Mouse (Mus musculus): ENCODE results near the gene Ntrk3. TPM values are rescaled to one million over a fixed set of nuclear protein-coding genes. Genes with fewer than 3 reads are reported as not detected.

Ntrk3 gene
- total RNA-seq, 2 experiments from 2014 or later = 2.5 to 3.5 TPM

DNA sequence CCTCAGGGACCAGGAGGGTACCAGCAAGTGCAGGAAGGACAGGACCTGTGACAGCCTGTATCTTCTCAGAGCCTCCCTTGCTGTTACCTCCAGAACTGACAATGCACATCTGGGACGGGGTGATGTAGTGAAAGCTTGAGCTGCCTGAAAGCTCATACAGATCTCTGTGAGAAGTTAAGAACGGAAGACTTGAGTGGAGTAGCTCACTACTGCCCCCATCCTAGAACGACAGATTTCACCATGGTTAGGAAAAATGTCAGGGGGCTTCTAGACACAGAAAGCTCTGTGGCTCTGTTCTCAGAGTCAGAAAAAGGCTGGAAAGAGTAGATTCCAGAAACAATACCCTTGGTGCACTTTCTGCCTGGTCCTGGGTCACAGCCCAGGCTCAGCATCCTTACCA, 153.3 kb downstream of the Ntrk3 start:
- no peak for DNase-seq
- intact Hi-C loops (cut with DNase I) = no loop called here

- no peak for DNase-seq
- intact Hi-C loops (cut with DNase I) = no loop called here
Measured at GRCm38 (mm10) chr7:78583678-78584077, 154.1 kb downstream of the Ntrk3 start.

DNA sequence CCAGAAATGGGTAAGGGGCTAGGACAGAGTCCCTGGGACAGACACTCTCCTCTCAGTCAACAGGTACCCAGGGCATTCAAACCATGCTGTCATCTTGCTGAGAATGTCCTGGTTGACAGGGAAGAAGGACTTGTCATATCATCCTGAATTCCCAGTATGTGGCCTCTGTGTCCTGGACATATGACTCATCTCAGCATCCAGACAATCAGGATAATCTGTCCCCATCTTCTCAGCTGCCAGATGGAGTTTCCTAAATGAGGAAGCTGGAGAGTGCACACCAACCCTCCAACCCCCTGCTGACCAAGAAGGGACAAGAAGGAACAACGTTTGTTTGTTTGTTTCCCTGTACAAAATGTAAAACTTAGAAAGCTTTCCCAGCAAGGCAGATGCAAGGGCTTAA, 156.5 kb downstream of the Ntrk3 start:
- intact Hi-C loops (cut with DNase I) = no loop called here
- DNase-seq = no peak

- intact Hi-C loops (cut with DNase I) = no loop called here
Measured at GRCm38 (mm10) chr7:78579461-78580234, 158.2 kb downstream of the Ntrk3 start.

GRCm38 (mm10) chr7:78578461-78579359, 159.1 kb downstream of the Ntrk3 start:
- intact Hi-C loops (cut with DNase I) = no loop called here

More at GRCm38 (mm10) chr7:78579461-78580234, 158.2 kb downstream of the Ntrk3 start:
- DNase-seq = peak; percentile 12 to 43

DNA sequence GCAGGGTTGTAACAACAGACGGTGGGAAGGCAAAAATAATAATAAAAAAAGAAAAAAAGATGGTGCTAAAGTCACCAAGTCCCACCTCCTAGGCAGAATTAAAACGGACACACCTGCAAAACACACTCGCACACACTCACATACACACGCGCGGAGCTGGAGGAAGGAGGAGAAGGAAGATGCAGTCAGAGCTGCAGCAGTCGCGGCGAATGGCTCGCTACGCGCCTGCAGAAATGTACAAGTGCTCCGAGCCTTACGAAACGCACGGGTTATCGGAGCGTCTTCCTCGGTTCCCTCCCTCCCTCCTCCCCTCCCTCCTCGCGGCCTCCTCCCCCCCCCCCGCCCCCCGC, 159.7 kb downstream of the Ntrk3 start:
- peak in 1 of 2 experiments; percentile 16 for DNase-seq
- intact Hi-C loops (cut with DNase I) = no loop called here

More at GRCm38 (mm10) chr7:78578461-78579359, 159.1 kb downstream of the Ntrk3 start:
- peak; percentile 10 to 19 for DNase-seq

DNA sequence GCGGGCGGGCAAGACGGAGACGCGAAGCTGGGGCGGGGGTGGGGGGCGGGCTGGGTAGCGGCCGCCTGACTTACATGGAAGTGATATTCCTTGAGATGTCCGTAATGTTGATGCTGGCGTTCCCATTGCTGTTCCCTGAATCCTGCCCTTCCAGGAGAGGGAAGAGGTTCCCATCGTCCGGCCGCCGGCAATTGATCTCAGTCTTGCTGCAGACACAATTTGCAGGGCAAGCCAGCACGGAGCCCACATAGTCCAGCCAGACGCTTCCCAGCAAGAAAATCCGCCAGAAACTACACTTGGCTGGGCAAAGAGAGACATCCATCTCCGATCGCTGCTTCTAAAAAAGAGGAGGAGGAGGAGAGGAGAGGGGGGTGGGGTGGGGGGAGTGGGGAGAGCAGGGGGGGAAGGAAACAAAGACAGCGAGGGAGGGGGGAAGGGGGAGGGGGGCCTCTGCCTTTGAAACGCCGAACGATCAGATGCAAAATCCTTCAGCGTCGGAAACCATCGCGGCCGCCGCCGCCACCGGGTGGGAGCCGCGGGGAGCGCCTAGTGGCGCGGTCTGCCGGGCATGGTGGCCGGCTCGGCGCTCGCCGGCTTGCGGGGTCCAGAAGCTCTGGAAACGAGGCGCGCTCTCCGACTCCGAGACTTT, 160.2 kb downstream of the Ntrk3 start:
- intact Hi-C loops (cut with DNase I) = no loop called here
- peak; percentile 9 to 11 for DNase-seq

- intact Hi-C loops (cut with DNase I) = no loop called here
- peak; percentile 42 to 55 for DNase-seq
Measured at GRCm38 (mm10) chr7:78576706-78577461, 160.9 kb downstream of the Ntrk3 start.

- DNase-seq = no peak
- intact Hi-C loops (cut with DNase I) = no loop called here
Measured at GRCm38 (mm10) chr7:78576169-78576568, 161.6 kb downstream of the Ntrk3 start.

DNA sequence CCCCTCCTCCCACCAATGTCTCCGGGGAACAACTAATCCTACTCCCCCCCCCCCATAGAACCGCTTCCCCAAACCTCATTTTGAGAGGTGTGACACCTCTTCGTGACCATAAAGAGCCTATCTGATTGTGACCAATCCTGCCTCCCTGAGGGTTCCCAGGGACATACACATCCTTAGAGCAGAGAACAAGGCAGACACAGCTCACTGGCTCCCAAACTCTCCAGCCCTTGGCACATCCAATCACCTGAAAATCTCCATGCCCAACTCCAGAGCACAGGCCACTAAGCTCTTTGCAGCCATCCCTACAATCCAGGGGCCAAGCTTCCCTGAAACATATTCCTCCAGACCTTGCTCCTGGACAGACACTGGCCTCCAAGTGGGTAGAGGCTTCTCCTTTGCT, 162.3 kb downstream of the Ntrk3 start:
- intact Hi-C loops (cut with DNase I) = no loop called here

GRCm38 (mm10) chr7:78571196-78571595, 166.6 kb downstream of the Ntrk3 start:
- DNase-seq = no peak
- intact Hi-C loops (cut with DNase I) = no loop called here

More for the DNA sequence above, 162.3 kb downstream of the Ntrk3 start:
- no peak for DNase-seq

GRCm38 (mm10) chr7:78569255-78569618, 168.6 kb downstream of the Ntrk3 start:
- intact Hi-C loops (cut with DNase I) = loop anchor here (5.0 to 10.0 kb wide), 2 partner anchors 127 to 304 kb away; no protein-coding TSS in a partner anchor
- no peak for DNase-seq

DNA sequence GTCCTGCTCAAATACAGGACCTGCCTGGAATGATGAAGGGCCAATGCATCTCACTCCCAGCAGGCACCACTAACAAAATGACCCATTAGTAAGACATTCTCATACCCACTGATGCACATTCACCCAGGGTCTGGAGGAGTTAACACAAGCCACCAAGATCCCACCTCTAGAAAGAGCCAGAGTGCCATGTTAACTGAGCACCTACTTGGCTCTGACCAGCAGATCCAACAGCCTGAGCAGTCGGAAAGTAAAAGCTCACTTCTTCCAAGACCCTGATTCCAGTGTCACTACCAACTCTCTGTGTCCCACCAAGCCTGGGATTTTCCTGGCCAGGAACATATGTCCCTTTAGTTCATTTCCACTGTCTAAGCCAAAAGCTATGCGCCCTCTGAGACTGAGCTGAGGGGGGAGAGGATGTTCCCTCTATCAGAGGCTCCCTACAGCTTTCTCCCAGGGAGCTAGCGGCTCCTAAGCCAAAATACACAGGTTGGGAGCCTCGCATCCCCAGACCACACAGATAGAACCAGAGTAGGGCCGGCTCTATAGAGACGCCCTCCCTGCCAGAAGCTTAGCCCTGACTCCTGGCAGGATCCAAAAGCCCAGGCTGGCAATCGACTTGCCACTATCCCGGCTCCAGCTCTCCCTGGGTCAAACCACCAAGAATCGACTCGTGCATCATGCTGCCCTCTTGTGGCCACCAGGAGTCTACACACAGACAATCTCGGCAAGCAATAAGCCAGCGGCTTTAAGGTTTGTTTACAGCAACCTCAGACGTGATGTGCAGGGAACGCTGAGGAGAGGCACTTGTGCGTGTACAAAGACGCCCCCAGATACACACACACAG, 169.2 kb downstream of the Ntrk3 start:
- intact Hi-C loops (cut with DNase I) = loop anchor here (5.0 to 10.0 kb wide), 2 partner anchors 126 to 304 kb away; no protein-coding TSS in a partner anchor
- peak; percentile 59 to 75 for DNase-seq

DNA sequence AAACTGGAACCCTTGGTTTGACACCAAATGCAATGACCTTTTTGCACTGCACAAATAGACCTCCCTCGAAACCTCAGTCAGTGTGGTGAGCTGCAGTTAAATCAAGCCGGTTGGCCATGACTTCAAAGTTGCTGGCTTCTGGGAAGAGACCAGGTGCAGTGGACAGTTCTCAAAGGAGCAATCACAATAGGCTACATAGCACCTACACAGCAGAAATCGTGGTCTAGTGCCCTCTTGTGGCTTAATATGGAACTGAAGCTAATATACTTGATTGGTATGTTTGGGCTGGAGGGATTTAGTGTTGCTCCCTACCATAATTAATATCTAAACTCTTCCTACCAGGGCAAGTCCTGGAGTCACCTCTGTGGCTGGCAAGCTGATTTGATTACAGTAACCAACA, 171.2 kb downstream of the Ntrk3 start:
- peak in 1 of 2 experiments; percentile 28 for DNase-seq
- intact Hi-C loops (cut with DNase I) = loop anchor here (5.0 to 10.0 kb wide), 2 partner anchors 124 to 302 kb away; no protein-coding TSS in a partner anchor

DNA sequence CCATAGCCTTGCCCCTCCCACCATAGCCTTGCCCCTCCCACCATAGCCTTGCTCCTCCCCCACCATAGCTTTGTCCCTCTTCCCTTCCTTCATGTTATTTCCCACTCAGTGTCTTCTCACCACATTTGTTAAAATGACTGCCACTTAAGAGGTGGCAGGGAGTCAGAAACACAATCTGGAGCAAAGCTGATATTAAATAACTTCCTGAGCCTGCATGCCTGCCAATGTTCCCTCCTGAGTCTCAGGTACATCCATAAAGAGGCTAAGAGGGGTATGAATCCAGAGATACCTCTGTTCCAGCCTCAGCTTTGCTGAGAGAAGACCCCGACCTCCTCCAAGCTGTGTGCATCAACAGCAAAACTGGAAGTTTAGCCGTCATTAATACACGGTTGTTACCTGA, 172.4 kb downstream of the Ntrk3 start:
- DNase-seq = no peak
- intact Hi-C loops (cut with DNase I) = loop anchor here (5.0 to 10.0 kb wide), 2 partner anchors 123 to 301 kb away; no protein-coding TSS in a partner anchor

DNA sequence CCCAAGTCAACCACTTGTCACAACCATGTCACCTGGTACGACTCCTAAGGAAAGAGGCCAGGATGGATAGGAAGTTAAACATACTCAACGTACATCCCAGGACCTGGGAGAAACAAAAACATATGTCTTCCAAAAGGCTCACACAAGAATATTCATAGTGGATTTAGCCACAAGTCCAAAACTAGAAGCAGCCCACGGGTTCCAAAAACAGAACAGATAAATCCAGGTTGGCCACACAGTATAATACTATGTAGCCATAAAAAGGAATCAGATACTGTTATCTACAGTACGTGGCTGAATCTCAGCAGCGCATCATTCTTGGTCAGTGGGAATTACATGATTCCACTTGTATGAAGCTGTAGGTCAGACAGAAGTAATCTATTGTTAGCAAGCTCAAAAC, 179.3 kb downstream of the Ntrk3 start:
- intact Hi-C loops (cut with DNase I) = no loop called here
- no peak for DNase-seq

DNA sequence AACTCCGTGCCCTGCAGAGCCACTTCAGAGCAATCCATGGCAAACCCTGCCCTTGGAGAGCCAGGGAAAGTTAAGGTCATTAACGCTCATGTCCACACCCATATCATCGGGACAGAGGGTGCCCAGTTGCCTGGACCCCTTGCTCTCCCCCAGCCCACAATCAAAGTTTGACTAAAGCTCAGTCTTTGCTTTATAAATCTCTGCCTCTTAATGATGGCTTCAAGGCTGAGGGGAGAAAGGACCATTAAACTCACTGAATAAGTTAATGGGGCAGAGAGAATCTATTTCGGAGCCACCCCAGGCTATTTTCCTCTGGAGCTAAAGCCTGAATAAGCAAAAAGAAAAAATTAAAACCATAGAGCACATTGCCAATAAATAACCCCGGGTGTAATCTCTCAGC, 182.3 kb downstream of the Ntrk3 start:
- DNase-seq = no peak
- intact Hi-C loops (cut with DNase I) = no loop called here

DNA sequence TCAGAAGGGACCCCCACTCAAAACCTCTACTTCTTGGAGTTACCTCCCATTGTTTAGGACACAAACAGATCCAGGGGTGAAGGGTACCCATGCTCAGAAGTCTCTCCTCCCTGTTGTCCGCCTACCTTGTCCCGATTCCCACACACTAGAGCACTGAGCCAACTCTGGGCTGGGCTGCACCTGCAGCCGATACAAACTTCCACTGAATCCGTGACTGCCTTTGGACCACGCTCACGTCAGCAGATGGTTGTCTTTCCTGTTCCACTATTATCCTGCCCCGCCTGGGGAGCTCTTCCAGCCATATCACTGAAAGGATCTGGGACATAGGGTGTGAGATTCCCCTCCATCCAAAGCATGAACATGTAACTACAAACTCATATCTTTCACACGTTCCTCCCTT, 188.4 kb downstream of the Ntrk3 start:
- DNase-seq = no peak
- intact Hi-C loops (cut with DNase I) = no loop called here

DNA sequence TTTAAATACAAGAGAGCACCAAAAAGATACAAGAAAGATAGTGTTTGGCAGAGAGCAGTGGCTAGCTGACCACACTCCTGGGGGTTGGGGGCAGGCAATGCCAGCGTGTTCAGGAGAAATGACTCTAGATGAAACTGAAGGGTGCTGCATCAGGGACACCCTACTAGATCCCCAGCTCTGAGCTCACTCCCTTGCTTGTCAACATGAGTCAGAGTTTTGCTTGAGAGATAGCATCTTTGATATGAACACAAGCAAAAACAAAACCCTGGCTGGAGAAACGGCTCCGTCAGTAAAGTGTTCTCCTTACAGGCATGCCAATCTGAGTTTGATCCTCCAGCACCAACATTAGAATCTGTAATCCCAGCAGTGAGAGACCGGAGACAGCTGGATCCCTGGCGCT, 189.1 kb downstream of the Ntrk3 start:
- intact Hi-C loops (cut with DNase I) = no loop called here
- no peak for DNase-seq
